Mouse (Mus musculus): ENCODE data around the gene Prr19. TPM values are rescaled to one million over a fixed set of nuclear protein-coding genes. Genes with fewer than 3 reads are reported as not detected.

Prr19 gene
- polyA plus RNA-seq, 1 experiment from 2014 or later, result 0.13 TPM

DNA sequence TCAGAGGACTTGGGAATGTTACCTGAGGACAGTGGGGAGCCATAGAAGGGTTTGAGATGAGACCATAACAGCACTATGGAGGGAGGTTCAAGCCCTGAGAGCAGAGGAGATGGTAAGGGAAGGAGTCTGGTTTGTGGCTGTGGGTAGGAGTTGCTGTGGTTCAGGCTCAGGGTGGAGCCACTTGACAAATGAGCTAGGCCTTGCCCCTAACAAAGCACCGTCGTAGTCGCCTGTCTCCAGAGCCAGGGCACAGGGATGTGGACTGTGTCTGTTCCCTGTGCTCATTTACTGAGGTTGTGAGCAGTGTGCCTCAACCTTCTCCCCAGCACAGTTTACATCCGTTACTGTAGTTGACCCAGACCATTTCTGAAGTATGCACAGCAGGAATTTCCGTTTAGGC, 26.6 kb upstream of the Prr19 start:
- no peaks in the 10 kb centered on the region for H3K9me3 ChIP-seq (ENCODE audit: control insufficient read depth, low read length)
- H3K36me3 ChIP-seq (ENCODE audit: control insufficient read depth, insufficient read depth, low read length), result peaks cover 7% of the 10 kb centered on the region
- peaks cover 20% of the 10 kb centered on the region for H3K4me1 ChIP-seq (replicated peaks; ENCODE audit: control insufficient read depth, insufficient read depth, low read length)
- H3K27ac ChIP-seq (ENCODE audit: low read length), result no peak overlapping the region
- H3K27me3 ChIP-seq (ENCODE audit: control insufficient read depth, insufficient read depth, low read depth, low read length), result no peaks in the 10 kb centered on the region
- ATAC-seq (ENCODE audit: low read depth), result no peak
- WGBS, result 39% methylated on average over 5 of the region's 5 CpGs
- no peak overlapping the region for H3K9ac ChIP-seq (ENCODE audit: low read length)
- no peak overlapping the region for H3K4me2 ChIP-seq (ENCODE audit: low read depth, low read length)
- no peak overlapping the region for H3K4me3 ChIP-seq (ENCODE audit: low read length)

DNA sequence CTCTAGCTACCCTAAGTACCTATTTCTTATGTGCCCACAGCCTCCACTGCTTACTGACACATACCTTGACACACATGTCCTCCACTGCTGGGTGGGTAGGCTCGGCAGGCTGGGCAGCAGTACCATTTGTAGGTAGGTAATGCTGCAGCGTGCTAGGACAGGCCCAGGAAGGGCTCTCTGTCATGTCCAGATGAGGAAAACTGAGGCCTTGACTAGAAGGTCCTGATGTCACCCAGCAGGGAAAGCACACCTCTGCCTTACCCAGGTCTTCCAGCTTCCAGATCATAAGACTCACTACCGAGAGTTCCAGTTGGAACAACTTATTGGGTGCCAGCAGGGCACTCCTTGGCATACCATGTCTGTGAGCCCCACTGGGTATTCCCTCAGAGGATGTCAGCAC, 26.2 kb upstream of the Prr19 start:
- Histone ChIP-seq H3K27me3 (ENCODE audit: control insufficient read depth, insufficient read depth, low read depth, low read length) (no peaks in the 10 kb centered on the region), H3K27ac (ENCODE audit: low read length) (no peak overlapping the region), H3K4me3 (ENCODE audit: low read length) (no peak overlapping the region), H3K36me3 (ENCODE audit: control insufficient read depth, insufficient read depth, low read length) (peaks cover 7% of the 10 kb centered on the region), H3K4me1 (replicated peaks; ENCODE audit: control insufficient read depth, insufficient read depth, low read length) (peaks cover 19% of the 10 kb centered on the region), H3K9ac (ENCODE audit: low read length) (no peak overlapping the region), H3K4me2 (ENCODE audit: low read depth, low read length) (no peak overlapping the region), H3K9me3 (ENCODE audit: control insufficient read depth, low read length) (no peaks in the 10 kb centered on the region)
- no peak for ATAC-seq (ENCODE audit: low read depth)
- WGBS, result 77% methylated on average over 3 of the region's 3 CpGs

DNA sequence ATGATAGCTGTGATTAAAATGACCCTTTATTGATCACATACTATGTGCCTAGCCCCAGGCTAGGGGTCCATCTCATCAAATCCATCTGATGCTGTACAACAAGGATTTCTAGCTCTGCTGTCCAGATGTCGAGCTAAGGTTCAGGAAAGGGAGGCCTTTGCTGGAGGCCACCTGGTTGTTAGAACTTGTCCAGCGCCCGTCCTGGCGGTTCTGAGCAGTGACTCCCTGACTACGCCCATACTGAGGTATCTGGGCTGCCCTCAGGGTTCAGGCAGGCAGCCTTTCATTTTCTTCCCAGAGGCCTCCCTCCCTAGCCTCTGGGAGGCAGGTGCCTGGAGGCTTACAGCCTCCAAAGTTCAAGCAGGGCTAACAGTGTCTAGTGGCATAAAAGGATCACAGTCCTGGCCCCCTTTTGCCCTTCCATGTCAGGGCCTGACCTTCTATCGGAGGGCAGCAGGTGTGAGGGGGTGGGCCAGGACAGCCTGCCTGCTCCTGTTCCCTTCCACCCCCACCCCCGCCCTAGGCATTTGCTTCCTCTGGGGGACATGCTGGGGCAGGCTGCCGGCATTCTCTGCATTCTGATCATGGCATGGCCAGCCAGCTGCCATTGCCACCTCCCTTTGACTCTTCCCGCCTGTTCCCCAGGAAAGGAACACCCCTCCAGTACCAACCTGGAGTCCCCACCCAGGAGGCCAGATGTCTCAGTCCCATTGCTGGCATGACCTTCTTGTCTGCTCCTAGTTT, 25.5 kb upstream of the Prr19 start:
- Histone ChIP-seq H3K36me3 (ENCODE audit: control insufficient read depth, insufficient read depth, low read length) (peaks cover 7% of the 10 kb centered on the region), H3K4me3 (ENCODE audit: low read length) (no peak overlapping the region), H3K4me1 (replicated peaks; ENCODE audit: control insufficient read depth, insufficient read depth, low read length) (peaks cover 26% of the 10 kb centered on the region), H3K27ac (ENCODE audit: low read length) (no peak overlapping the region), H3K9ac (ENCODE audit: low read length) (peak overlapping the region; percentile 31; the same call in 1 of the 2 replicates), H3K4me2 (ENCODE audit: low read depth, low read length) (no peak overlapping the region), H3K27me3 (ENCODE audit: control insufficient read depth, insufficient read depth, low read depth, low read length) (no peaks in the 10 kb centered on the region), H3K9me3 (ENCODE audit: control insufficient read depth, low read length) (no peaks in the 10 kb centered on the region)
- no peak for ATAC-seq (ENCODE audit: low read depth)
- 55% methylated on average over 9 of the region's 9 CpGs for WGBS

DNA sequence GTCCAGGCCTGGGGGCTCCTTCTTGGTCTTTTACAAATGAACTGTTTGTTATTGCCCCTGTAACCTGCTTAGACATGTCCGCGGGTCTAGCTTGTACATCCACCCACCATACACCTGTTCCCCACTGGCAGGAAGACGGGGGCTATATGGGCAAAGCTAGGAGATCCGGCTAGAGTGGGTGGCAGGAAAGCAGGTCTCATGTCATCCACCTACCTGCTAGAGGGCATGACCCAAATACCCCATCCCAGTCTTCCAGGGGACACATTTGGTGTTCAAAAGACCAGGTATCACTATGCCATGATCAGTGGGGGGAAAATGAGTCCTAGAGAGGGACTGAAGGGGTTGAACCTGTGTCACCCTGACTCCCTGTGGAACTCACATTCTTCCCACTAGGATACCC, 23.8 kb upstream of the Prr19 start:
- Histone ChIP-seq H3K4me2 (ENCODE audit: low read depth, low read length) (peak overlapping the region; percentile 90), H3K4me1 (replicated peaks; ENCODE audit: control insufficient read depth, insufficient read depth, low read length) (peaks cover 35% of the 10 kb centered on the region), H3K9me3 (ENCODE audit: control insufficient read depth, low read length) (no peaks in the 10 kb centered on the region), H3K27ac (ENCODE audit: low read length) (peak overlapping the region; percentile 99), H3K9ac (ENCODE audit: low read length) (peak overlapping the region; percentile 79), H3K27me3 (ENCODE audit: control insufficient read depth, insufficient read depth, low read depth, low read length) (no peaks in the 10 kb centered on the region), H3K36me3 (ENCODE audit: control insufficient read depth, insufficient read depth, low read length) (no peaks in the 10 kb centered on the region; the same call in 1 of the 2 replicates), H3K4me3 (ENCODE audit: low read length) (peak overlapping the region; percentile 66)
- no peak for ATAC-seq (ENCODE audit: low read depth)
- WGBS, result 80% methylated on average over 4 of the region's 4 CpGs

DNA sequence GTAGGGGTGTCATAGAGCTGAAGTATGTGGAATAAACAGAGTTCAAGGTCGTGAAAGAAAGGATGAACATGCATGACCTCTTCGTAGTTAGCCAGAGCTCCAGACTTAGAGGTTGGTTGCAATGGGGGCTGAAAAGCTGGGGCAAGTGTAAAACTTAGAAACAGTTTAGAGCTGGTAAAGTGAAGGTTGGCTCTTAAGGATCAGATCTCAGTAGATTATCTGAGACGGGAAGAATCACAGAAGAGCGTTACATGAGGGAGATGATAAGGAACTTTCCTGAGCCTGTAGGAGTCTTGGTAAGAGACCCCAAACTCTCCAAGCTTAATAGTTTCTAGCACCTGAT, 23.2 kb upstream of the Prr19 start:
- Histone ChIP-seq H3K4me2 (ENCODE audit: low read depth, low read length) (peak overlapping the region; percentile 90), H3K9ac (ENCODE audit: low read length) (peak overlapping the region; percentile 79), H3K27me3 (ENCODE audit: control insufficient read depth, insufficient read depth, low read depth, low read length) (no peaks in the 10 kb centered on the region), H3K9me3 (ENCODE audit: control insufficient read depth, low read length) (no peaks in the 10 kb centered on the region), H3K4me3 (ENCODE audit: low read length) (peak overlapping the region; percentile 66), H3K27ac (ENCODE audit: low read length) (peak overlapping the region; percentile 99), H3K36me3 (ENCODE audit: control insufficient read depth, insufficient read depth, low read length) (no peaks in the 10 kb centered on the region), H3K4me1 (replicated peaks; ENCODE audit: control insufficient read depth, insufficient read depth, low read length) (peaks cover 36% of the 10 kb centered on the region)
- 4% methylated on average over 4 of the region's 4 CpGs for WGBS
- no peak for ATAC-seq (ENCODE audit: low read depth)

DNA sequence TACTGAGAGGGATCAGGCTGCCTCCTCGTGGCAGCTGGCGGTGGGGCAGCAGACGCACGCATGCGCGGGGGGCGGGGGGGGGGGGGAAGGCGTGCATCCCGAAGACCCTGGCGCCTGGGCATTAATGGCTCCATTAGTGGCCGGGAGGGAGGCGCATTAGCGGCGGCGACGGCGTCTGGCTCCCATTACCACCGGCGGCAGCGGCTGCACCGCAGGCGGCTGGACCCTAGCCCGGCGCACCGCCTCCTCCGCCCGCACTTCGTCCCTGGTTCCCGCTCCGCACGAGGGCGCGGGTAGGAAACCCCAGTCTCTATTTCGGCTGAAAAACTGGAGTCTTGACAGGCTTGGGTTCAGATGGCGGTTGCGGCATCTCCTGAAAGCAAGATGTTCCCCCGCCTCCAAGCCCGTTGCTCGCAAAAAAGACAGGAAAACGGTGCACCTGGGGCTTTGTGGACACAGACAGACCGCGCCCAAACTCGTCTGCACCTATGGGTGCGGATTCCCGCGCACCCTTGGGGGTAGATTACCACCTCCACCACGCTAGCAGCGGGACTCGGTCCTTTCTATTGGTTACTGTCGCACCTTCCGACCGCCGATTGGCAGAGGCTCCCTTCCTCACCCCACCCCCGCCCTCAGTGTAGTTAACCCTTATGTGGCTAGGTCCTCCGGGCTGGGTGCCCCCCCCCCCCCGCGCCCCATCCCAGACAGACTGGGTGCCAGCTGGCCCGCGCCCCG, 22.7 kb upstream of the Prr19 start:
- H3K4me1 ChIP-seq (replicated peaks; ENCODE audit: control insufficient read depth, insufficient read depth, low read length), result peaks cover 41% of the 10 kb centered on the region
- under 1% methylated on average over 52 of the region's 60 CpGs for WGBS
- peak; percentile 66 for ATAC-seq (ENCODE audit: low read depth)

DNA sequence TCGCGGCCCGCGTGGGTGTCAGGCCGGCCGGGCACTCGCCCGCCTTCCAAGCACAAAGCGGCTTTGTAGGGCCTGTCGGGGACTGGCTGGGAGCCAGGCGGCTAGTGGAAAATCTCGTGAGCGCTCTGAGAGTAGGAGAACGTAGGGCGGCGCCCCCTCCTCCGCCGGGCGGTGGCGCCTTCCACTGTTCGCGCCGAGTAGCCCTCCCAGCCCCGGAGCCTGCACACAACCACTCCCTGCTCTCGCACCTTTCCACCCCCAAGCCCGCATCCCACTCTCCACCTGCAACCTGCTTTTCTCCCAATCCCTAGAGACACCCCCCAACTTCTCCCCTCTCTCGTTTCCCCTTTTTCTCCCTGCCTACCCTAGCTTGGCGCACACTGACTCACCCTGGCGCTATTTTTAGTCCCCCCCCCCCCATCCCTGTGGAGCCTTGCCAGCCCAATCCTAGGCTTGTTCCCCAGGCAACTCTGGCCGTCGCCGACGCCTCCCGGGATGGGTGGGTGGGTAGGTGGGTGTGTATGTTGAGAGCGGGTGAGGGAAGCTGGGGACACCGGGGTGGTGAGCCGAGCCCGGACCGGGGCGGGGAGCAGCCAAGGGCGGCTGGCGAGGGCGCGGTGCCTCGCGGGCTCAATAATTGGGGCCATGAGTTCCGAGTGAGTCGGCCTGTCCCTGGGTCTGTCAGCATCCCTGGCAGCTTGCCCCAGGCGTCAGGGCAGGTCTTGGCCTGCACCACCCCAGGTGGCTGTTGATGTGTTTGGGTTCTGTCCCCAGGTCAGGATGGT, 21.9 kb upstream of the Prr19 start:
- Histone ChIP-seq H3K27ac (ENCODE audit: low read length) (peak overlapping the region; percentile 99), H3K9me3 (ENCODE audit: control insufficient read depth, low read length) (no peaks in the 10 kb centered on the region), H3K4me2 (ENCODE audit: low read depth, low read length) (peak overlapping the region; percentile 90), H3K9ac (ENCODE audit: low read length) (peak overlapping the region; percentile 79), H3K36me3 (ENCODE audit: control insufficient read depth, insufficient read depth, low read length) (no peaks in the 10 kb centered on the region), H3K27me3 (ENCODE audit: control insufficient read depth, insufficient read depth, low read depth, low read length) (no peaks in the 10 kb centered on the region), H3K4me3 (ENCODE audit: low read length) (peak overlapping the region; percentile 66), H3K4me1 (replicated peaks; ENCODE audit: control insufficient read depth, insufficient read depth, low read length) (peaks cover 48% of the 10 kb centered on the region)
- under 1% methylated on average over 36 of the region's 49 CpGs for WGBS
- ATAC-seq (ENCODE audit: low read depth), result peak; percentile 51

More for the DNA sequence above, 22.7 kb upstream of the Prr19 start:
- H3K36me3 ChIP-seq (ENCODE audit: control insufficient read depth, insufficient read depth, low read length), result no peaks in the 10 kb centered on the region
- peak overlapping the region; percentile 66 for H3K4me3 ChIP-seq (ENCODE audit: low read length)
- H3K27me3 ChIP-seq (ENCODE audit: control insufficient read depth, insufficient read depth, low read depth, low read length), result no peaks in the 10 kb centered on the region
- H3K9ac ChIP-seq (ENCODE audit: low read length), result peak overlapping the region; percentile 79
- no peaks in the 10 kb centered on the region for H3K9me3 ChIP-seq (ENCODE audit: control insufficient read depth, low read length)
- peak overlapping the region; percentile 90 for H3K4me2 ChIP-seq (ENCODE audit: low read depth, low read length)
- H3K27ac ChIP-seq (ENCODE audit: low read length), result peak overlapping the region; percentile 99

DNA sequence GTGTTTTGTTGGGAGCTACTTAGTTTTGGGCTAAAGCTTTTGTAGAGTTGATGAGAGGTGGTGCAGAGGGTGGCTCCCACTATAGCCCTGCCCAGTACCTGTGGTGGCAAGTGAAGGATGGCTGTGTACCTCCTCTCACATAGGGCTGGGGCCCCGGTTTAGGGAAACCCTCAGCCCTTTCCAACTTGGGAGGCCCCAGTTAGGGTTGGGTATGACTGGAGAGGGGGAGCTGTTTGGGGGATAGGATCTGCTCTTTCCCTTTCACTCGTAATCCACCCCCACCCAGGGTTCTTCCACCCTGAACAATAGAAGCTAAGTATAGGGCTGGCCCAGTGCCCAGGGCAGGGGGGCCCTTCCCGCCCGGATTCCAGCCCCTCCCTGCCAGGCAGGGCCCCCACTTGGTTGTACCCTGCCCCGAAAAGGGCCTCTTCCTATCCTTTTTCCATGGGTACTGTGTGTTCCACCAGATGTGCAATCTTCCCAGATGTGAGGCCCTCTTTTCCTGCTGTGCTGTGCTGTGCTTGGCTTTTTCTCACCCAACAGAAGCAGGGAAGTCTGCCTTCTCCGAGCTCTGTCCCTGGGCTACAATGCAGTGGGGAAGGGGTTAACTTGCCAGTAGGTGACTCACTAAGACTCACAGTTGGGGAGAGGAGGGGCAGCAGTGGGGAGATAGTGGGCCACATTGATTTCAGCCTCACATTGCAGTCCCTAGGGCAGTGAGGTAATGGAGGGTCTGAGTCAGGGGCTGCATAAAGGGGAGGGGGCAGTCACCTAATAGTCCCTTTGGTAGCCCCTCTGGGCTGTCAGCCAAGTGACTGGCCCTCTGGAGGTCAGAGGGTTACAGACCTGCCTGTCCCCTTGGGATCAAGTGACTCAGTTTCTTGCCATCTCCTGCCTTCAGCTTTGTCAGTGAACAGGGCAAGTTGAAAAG, 21.1 kb upstream of the Prr19 start:
- Histone ChIP-seq H3K4me1 (replicated peaks; ENCODE audit: control insufficient read depth, insufficient read depth, low read length) (peaks cover 54% of the 10 kb centered on the region), H3K27ac (ENCODE audit: low read length) (peak overlapping the region; percentile 99), H3K36me3 (ENCODE audit: control insufficient read depth, insufficient read depth, low read length) (peaks cover 4% of the 10 kb centered on the region), H3K9ac (ENCODE audit: low read length) (peak overlapping the region; percentile 79), H3K9me3 (ENCODE audit: control insufficient read depth, low read length) (no peaks in the 10 kb centered on the region), H3K27me3 (ENCODE audit: control insufficient read depth, insufficient read depth, low read depth, low read length) (no peaks in the 10 kb centered on the region), H3K4me3 (ENCODE audit: low read length) (peak overlapping the region; percentile 66), H3K4me2 (ENCODE audit: low read depth, low read length) (peak overlapping the region; percentile 90)
- WGBS, result 0% methylated on average over 6 of the region's 6 CpGs
- peak; percentile 2 for ATAC-seq (ENCODE audit: low read depth)
